Comparison of ENCODE assay signal across 21 mouse cellular contexts in the genomic region with DNA sequence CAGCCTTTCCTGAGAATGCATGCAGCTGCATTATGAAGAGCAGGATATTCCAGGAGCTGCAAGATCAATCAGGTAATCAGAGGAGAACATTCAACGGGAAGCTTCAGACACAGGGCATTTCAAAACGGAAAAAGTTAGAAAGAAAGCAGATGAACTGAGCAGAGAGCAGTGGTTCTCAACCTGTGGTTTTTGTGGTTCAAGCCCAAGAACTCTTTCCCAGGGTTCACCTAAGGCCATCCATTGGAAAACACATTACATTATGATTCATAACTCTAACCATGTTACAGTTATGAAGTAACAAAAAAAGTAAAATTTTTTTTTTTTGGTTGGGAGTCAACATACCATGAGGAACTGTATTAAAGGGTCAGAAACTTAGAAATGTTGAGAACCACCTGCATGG. TPM values are rescaled to one million over a fixed set of nuclear protein-coding genes. Genes with fewer than 3 reads are reported as not detected.
DNase-seq lines count a peak whose midpoint lies in the region; ATAC-seq and TF ChIP-seq lines count a peak whose summit lies in the region.
"Had no signal": no experiment of that assay in that cellular context is flagged by ENCODE, and none has a peak within 500 bp of the region (broad histone marks: within the 10 kb centered on the region; RNA-seq: fewer than 3 reads in every experiment).

No protein-coding gene starts in this region.

- no peaks in the 10 kb centered on the region for H3K36me3 ChIP-seq in limb, embryonic 11.5 days (ENCODE audit: control insufficient read depth, insufficient read depth, low read length)
- no peaks in the 10 kb centered on the region for H3K36me3 ChIP-seq in myocyte (ENCODE audit: control insufficient read depth, insufficient read depth)
- H3K36me3 ChIP-seq: embryonic facial prominence, embryonic 12.5 days; forebrain, embryonic 12.5 days; hindbrain, embryonic 13.5 days had no signal

- 58% methylated on average over 2 of the region's 2 CpGs for WGBS in limb, embryonic 11.5 days

- H3K27ac ChIP-seq in embryonic fibroblast, embryonic 13.5 days (ENCODE audit: insufficient read depth, low read length): 0 out of 2 replicates have a peak overlapping the region, but pooled peaks have one; percentile 34
- H3K27ac ChIP-seq in limb, embryonic 11.5 days (replicated peaks; ENCODE audit: low read depth, low read length): 0 out of 2 replicates have a peak overlapping the region, but pooled peaks have one; percentile 33
- H3K27ac ChIP-seq: embryonic facial prominence, embryonic 12.5 days; forebrain, embryonic 12.5 days; hindbrain, embryonic 13.5 days; hindbrain, postnatal 0 days had no signal

- no peak for ATAC-seq in limb, embryonic 11.5 days (ENCODE audit: insufficient number of reproducible peaks, low FRiP score, low TSS enrichment, low read depth)
- ATAC-seq in CD4-positive, CD25-positive, alpha-beta regulatory T cell, adult 4 months: no peak
- ATAC-seq: forebrain, embryonic 16.5 days; hindbrain, postnatal 0 days had no signal

- no peak overlapping the region for H3K4me2 ChIP-seq in limb, embryonic 11.5 days (ENCODE audit: low read depth, severe bottlenecking)
- H3K4me2 ChIP-seq in myocyte (ENCODE audit: low read depth): peak overlapping the region; percentile 22
- H3K4me2 ChIP-seq: embryonic facial prominence, embryonic 12.5 days; forebrain, embryonic 12.5 days; hindbrain, embryonic 13.5 days had no signal

- no peaks in the 10 kb centered on the region for H3K9me3 ChIP-seq in limb, embryonic 11.5 days (ENCODE audit: control insufficient read depth, low read length)
- H3K9me3 ChIP-seq: embryonic facial prominence, embryonic 12.5 days; forebrain, embryonic 12.5 days; hindbrain, embryonic 13.5 days had no signal

- DNase-seq in 416B (ENCODE audit: low read depth): peak; percentile 7
- DNase-seq in limb, embryonic 11.5 days (ENCODE audit: low spot score): no peak
- DNase-seq in layer of hippocampus, adult 8-10 months (ENCODE audit: low spot score in 2 of 2): no peak
- DNase-seq in ovary, postnatal 36 days (ENCODE audit: low spot score): no peak
- DNase-seq: adrenal gland, postnatal 10 days; cerebellum, adult 11 months; cerebellum, adult 8-10 months; cerebellum, postnatal 14 days; gastrocnemius, postnatal 14 days; heart, adult 11 months; heart, postnatal 10 days; heart, postnatal 4 days had no signal

- H3K9ac ChIP-seq in limb, embryonic 11.5 days (ENCODE audit: low read length): no peak overlapping the region
- H3K9ac ChIP-seq: embryonic facial prominence, embryonic 12.5 days; forebrain, embryonic 12.5 days; hindbrain, embryonic 13.5 days had no signal

- H3K27me3 ChIP-seq in limb, embryonic 11.5 days (ENCODE audit: control insufficient read depth, insufficient read depth, low read length): no peaks in the 10 kb centered on the region
- no peaks in the 10 kb centered on the region for H3K27me3 ChIP-seq in myocyte (ENCODE audit: control insufficient read depth, insufficient read depth, insufficient read length)
- H3K27me3 ChIP-seq: CH12.LX; embryonic facial prominence, embryonic 12.5 days; forebrain, embryonic 12.5 days; hindbrain, embryonic 13.5 days had no signal

- TF ChIP-seq POLR2A in embryonic fibroblast, embryonic 13.5 days (IDR thresholded peaks at IDR 0.05; ENCODE audit: low read depth, low read length): no peak
- no peak for TF ChIP-seq POLR2A in myocyte (IDR thresholded peaks at IDR 0.05; ENCODE audit: insufficient read length, low read depth)

- no peak for TF ChIP-seq CTCF in embryonic fibroblast, embryonic 13.5 days (IDR thresholded peaks at IDR 0.05; ENCODE audit: borderline replicate concordance, insufficient read depth, low read length)

- H3ac ChIP-seq in myocyte (ENCODE audit: control insufficient read depth, insufficient read length): no peak overlapping the region

- no peak overlapping the region for H3K4me3 ChIP-seq in embryonic fibroblast, embryonic 13.5 days (ENCODE audit: insufficient read depth, low read length)
- H3K4me3 ChIP-seq in limb, embryonic 11.5 days (ENCODE audit: low read depth, low read length): no peak overlapping the region
- no peak overlapping the region for H3K4me3 ChIP-seq in myocyte
- H3K4me3 ChIP-seq: embryonic facial prominence, embryonic 12.5 days; forebrain, embryonic 12.5 days; hindbrain, embryonic 13.5 days had no signal

- H3K79me2 ChIP-seq in myocyte (ENCODE audit: control insufficient read depth, insufficient read depth): no peaks in the 10 kb centered on the region

- H3K4me1 ChIP-seq in embryonic fibroblast, embryonic 13.5 days (ENCODE audit: control insufficient read depth, insufficient read depth, low read length): peaks cover 5% of the 10 kb centered on the region
- H3K4me1 ChIP-seq in limb, embryonic 11.5 days (ENCODE audit: control insufficient read depth, insufficient read depth, low read length): 0 out of 2 replicates have a peak, but pooled peaks cover 2% of the 10 kb centered on the region
- H3K4me1 ChIP-seq: embryonic facial prominence, embryonic 12.5 days; forebrain, embryonic 12.5 days had no signal

TF ChIP-seq in myocyte, 11 proteins besides CTCF, POLR2A, EP300 and RAD21:
- TF ChIP-seq TCF12 (IDR thresholded peaks at IDR 0.05; ENCODE audit: insufficient read depth, poor library complexity, severe bottlenecking): no peak
- no peak for TF ChIP-seq CEBPB (IDR thresholded peaks at IDR 0.05; ENCODE audit: insufficient read depth, poor library complexity, severe bottlenecking)
- TF ChIP-seq REST (IDR thresholded peaks at IDR 0.05; ENCODE audit: insufficient read depth, insufficient read length): no peak
- no peak for TF ChIP-seq MAX (IDR thresholded peaks at IDR 0.05; ENCODE audit: low read depth)
- TF ChIP-seq SRF (IDR thresholded peaks at IDR 0.05; ENCODE audit: control insufficient read depth, insufficient read length, low read depth): no peak
- no peak for TF ChIP-seq MYOG (IDR thresholded peaks at IDR 0.05; ENCODE audit: control insufficient read depth in 1 of 3, insufficient read depth in 1 of 3, insufficient read length in 2 of 3, low read depth in 2 of 3)
- TF ChIP-seq USF1 (IDR thresholded peaks at IDR 0.05; ENCODE audit: low read depth): no peak
- TF ChIP-seq TCF3 (IDR thresholded peaks at IDR 0.05; ENCODE audit: insufficient read length, low read depth): no peak
- no peak for TF ChIP-seq MYOD1 (IDR thresholded peaks at IDR 0.05; ENCODE audit: control insufficient read depth in 1 of 3, insufficient read length in 2 of 3, low read depth in 2 of 3)
- TF ChIP-seq E2F4 (IDR thresholded peaks at IDR 0.05; ENCODE audit: insufficient read depth): no peak
- TF ChIP-seq POLR2AphosphoS2 (IDR thresholded peaks at IDR 0.05; ENCODE audit: insufficient read length, low read depth): no peak

RNA-seq across cellular contexts. Expression of a gene that starts 37.6 kb away (rescaled TPM):
- polyA plus RNA-seq in embryonic fibroblast, embryonic 13.5 days (2011; ENCODE audit: insufficient read length, low read depth, missing spikeins): 1.3 and 5.3 TPM in 2 replicates
- 10.8 and 13.1 TPM in 2 replicates for polyA plus RNA-seq in limb, embryonic 11.5 days (2014; fragmentation: Nextera tagmentation; extraction: Ambion mirVana)
- polyA plus RNA-seq in myocyte (2012; fragmentation: generic; extraction: Trizol): 0.52 TPM
- under 1 TPM in 1 of 2 experiments, not detected in 1; 0.28 TPM for polyA plus RNA-seq in CD4-positive, CD25-positive, alpha-beta regulatory T cell, adult 4 months (2017; shearing (Covaris generic))
- 10 to 100 TPM; 31.3 to 38.5 (median 34.6) TPM for total RNA-seq in layer of hippocampus, adult 8-10 months (2022)
- total RNA-seq: CH12.LX had no signal
